Mouse (Mus musculus): ENCODE data around the gene Mprip. TPM values are rescaled to one million over a fixed set of nuclear protein-coding genes. Genes with fewer than 3 reads are reported as not detected.
"Not testable (repeated sequence)": the region's sequence is repeated elsewhere in the genome, so short reads cannot be mapped to it uniquely, and the experiment has no call there.

Gene Mprip
- 157 and 172 TPM in 2 replicates for total RNA-seq (2014; rRNA removed)
- polyA plus RNA-seq (2015; fragmentation: Nextera tagmentation; extraction: Ambion mirVana): 49.3 and 53.3 TPM in 2 replicates

- no peaks in the 10 kb centered on the region for H3K9me3 ChIP-seq (ENCODE audit: low read length)
- no peaks in the 10 kb centered on the region for H3K36me3 ChIP-seq (ENCODE audit: insufficient read depth, low read length)
- peak within 1 kb of the TSS; percentile 70 for H3K9ac ChIP-seq (replicated peaks; ENCODE audit: low read length, poor library complexity, severe bottlenecking)
- H3K27me3 ChIP-seq (ENCODE audit: insufficient read depth, low read length): no peaks in the 10 kb centered on the region
- 64% methylated on average over 3 of the region's 3 CpGs for WGBS
- peaks cover 14% of the 10 kb centered on the region for H3K4me1 ChIP-seq (ENCODE audit: insufficient read depth, low read length)
- H3K27ac ChIP-seq (ENCODE audit: low read depth, low read length): peak within 1 kb of the TSS; percentile 90
- H3K4me2 ChIP-seq (ENCODE audit: low read depth, low read length, poor library complexity, severe bottlenecking): peak within 1 kb of the TSS; percentile 65
- DNase-seq (ENCODE audit: low spot score): no peak
- no peak for ATAC-seq (ENCODE audit: low FRiP score)
- TF ChIP-seq CTCF (IDR thresholded peaks at IDR 0.05): no peak
- peak within 1 kb of the TSS; percentile 71 for H3K4me3 ChIP-seq (ENCODE audit: low read depth, low read length)
Observed at GRCm38 (mm10) chr11:59661005-59661404, at the start of gene Mprip. Gene Mprip (plus strand): TSS chr11:59661305.

GRCm38 (mm10) chr11:59611646-59612045 is 49.5 kb upstream of the Mprip start:
- no peak for TF ChIP-seq CTCF (IDR thresholded peaks at IDR 0.05)
- Histone ChIP-seq H3K4me3 (ENCODE audit: low read depth, low read length) (no peak overlapping the region), H3K4me2 (ENCODE audit: low read depth, low read length, poor library complexity, severe bottlenecking) (no peak overlapping the region), H3K36me3 (ENCODE audit: insufficient read depth, low read length) (no peaks in the 10 kb centered on the region), H3K9me3 (ENCODE audit: low read length) (no peaks in the 10 kb centered on the region), H3K27ac (ENCODE audit: low read depth, low read length) (no peak overlapping the region), H3K4me1 (ENCODE audit: insufficient read depth, low read length) (no peaks in the 10 kb centered on the region), H3K27me3 (ENCODE audit: insufficient read depth, low read length) (no peaks in the 10 kb centered on the region), H3K9ac (replicated peaks; ENCODE audit: low read length, poor library complexity, severe bottlenecking) (no peak overlapping the region)
- WGBS: 91% methylated on average over 5 of the region's 5 CpGs
- ATAC-seq (ENCODE audit: low FRiP score) (no peak), DNase-seq (ENCODE audit: low spot score) (no peak)

GRCm38 (mm10) chr11:59614120-59614519 is 47.0 kb upstream of the Mprip start:
- no peaks in the 10 kb centered on the region for H3K4me1 ChIP-seq (ENCODE audit: insufficient read depth, low read length)
- H3K4me2 ChIP-seq (ENCODE audit: low read depth, low read length, poor library complexity, severe bottlenecking): no peak overlapping the region
- TF ChIP-seq CTCF (IDR thresholded peaks at IDR 0.05): peak; percentile 75
- H3K36me3 ChIP-seq (ENCODE audit: insufficient read depth, low read length): no peaks in the 10 kb centered on the region
- H3K27ac ChIP-seq (ENCODE audit: low read depth, low read length): no peak overlapping the region
- peak; percentile 69 for DNase-seq (ENCODE audit: low spot score)
- no peaks in the 10 kb centered on the region for H3K27me3 ChIP-seq (ENCODE audit: insufficient read depth, low read length)
- 54% methylated on average over 4 of the region's 4 CpGs for WGBS
- no peaks in the 10 kb centered on the region for H3K9me3 ChIP-seq (ENCODE audit: low read length)
- H3K4me3 ChIP-seq (ENCODE audit: low read depth, low read length): no peak overlapping the region
- H3K9ac ChIP-seq (replicated peaks; ENCODE audit: low read length, poor library complexity, severe bottlenecking): no peak overlapping the region
- ATAC-seq (ENCODE audit: low FRiP score): no peak

GRCm38 (mm10) chr11:59616986-59617385 is 44.1 kb upstream of the Mprip start:
- H3K36me3 ChIP-seq (ENCODE audit: insufficient read depth, low read length); H3K27ac ChIP-seq (ENCODE audit: low read depth, low read length); H3K9ac ChIP-seq (replicated peaks; ENCODE audit: low read length, poor library complexity, severe bottlenecking); H3K27me3 ChIP-seq (ENCODE audit: insufficient read depth, low read length); H3K9me3 ChIP-seq (ENCODE audit: low read length); H3K4me1 ChIP-seq (ENCODE audit: insufficient read depth, low read length); H3K4me2 ChIP-seq (ENCODE audit: low read depth, low read length, poor library complexity, severe bottlenecking); DNase-seq (ENCODE audit: low spot score); H3K4me3 ChIP-seq (ENCODE audit: low read depth, low read length); ATAC-seq (ENCODE audit: low FRiP score): not testable (repeated sequence)
- 99% methylated on average over 2 of the region's 2 CpGs for WGBS

GRCm38 (mm10) chr11:59622214-59622613 is 38.9 kb upstream of the Mprip start:
- TF ChIP-seq CTCF (IDR thresholded peaks at IDR 0.05): no peak
- ATAC-seq (ENCODE audit: low FRiP score): no peak
- no peak for DNase-seq (ENCODE audit: low spot score)

GRCm38 (mm10) chr11:59624017-59624630 is 37.0 kb upstream of the Mprip start:
- no peak overlapping the region for H3K9ac ChIP-seq (replicated peaks; ENCODE audit: low read length, poor library complexity, severe bottlenecking)
- DNase-seq (ENCODE audit: low spot score) (peak; percentile 80), ATAC-seq (ENCODE audit: low FRiP score) (0 out of 2 replicates have a peak, but pooled peaks have one; percentile 56)
- no peak overlapping the region for H3K4me2 ChIP-seq (ENCODE audit: low read depth, low read length, poor library complexity, severe bottlenecking)
- no peak overlapping the region for H3K27ac ChIP-seq (ENCODE audit: low read depth, low read length)
- no peaks in the 10 kb centered on the region for H3K36me3 ChIP-seq (ENCODE audit: insufficient read depth, low read length)
- no peaks in the 10 kb centered on the region for H3K9me3 ChIP-seq (ENCODE audit: low read length)
- TF ChIP-seq CTCF (IDR thresholded peaks at IDR 0.05): peak; percentile 86
- H3K4me3 ChIP-seq (ENCODE audit: low read depth, low read length): no peak overlapping the region
- no peaks in the 10 kb centered on the region for H3K4me1 ChIP-seq (ENCODE audit: insufficient read depth, low read length)
- no peaks in the 10 kb centered on the region for H3K27me3 ChIP-seq (ENCODE audit: insufficient read depth, low read length)
- WGBS: 36% methylated on average over 6 of the region's 6 CpGs

More at GRCm38 (mm10) chr11:59622214-59622613, 38.9 kb upstream of the Mprip start:
- no peaks in the 10 kb centered on the region for H3K36me3 ChIP-seq (ENCODE audit: insufficient read depth, low read length)
- no peak overlapping the region for H3K4me2 ChIP-seq (ENCODE audit: low read depth, low read length, poor library complexity, severe bottlenecking)
- H3K27ac ChIP-seq (ENCODE audit: low read depth, low read length): no peak overlapping the region
- H3K27me3 ChIP-seq (ENCODE audit: insufficient read depth, low read length): no peaks in the 10 kb centered on the region
- no peak overlapping the region for H3K9ac ChIP-seq (replicated peaks; ENCODE audit: low read length, poor library complexity, severe bottlenecking)
- 77% methylated on average over 3 of the region's 3 CpGs for WGBS
- H3K4me3 ChIP-seq (ENCODE audit: low read depth, low read length): no peak overlapping the region
- no peaks in the 10 kb centered on the region for H3K9me3 ChIP-seq (ENCODE audit: low read length)
- H3K4me1 ChIP-seq (ENCODE audit: insufficient read depth, low read length): no peaks in the 10 kb centered on the region

Data from midbrain, postnatal 0 days (tissue).